Mouse (Mus musculus) fibroblast of lung, adult 2 months (primary cell): ENCODE results near the gene Rsf1.

ENCODE experiments used
- DNase-seq: peaks from one replicate; pipeline ENCODE4 v3.0.0-alpha.2; 2011; ENCODE audit warnings: low read depth

Gene Rsf1

DNA sequence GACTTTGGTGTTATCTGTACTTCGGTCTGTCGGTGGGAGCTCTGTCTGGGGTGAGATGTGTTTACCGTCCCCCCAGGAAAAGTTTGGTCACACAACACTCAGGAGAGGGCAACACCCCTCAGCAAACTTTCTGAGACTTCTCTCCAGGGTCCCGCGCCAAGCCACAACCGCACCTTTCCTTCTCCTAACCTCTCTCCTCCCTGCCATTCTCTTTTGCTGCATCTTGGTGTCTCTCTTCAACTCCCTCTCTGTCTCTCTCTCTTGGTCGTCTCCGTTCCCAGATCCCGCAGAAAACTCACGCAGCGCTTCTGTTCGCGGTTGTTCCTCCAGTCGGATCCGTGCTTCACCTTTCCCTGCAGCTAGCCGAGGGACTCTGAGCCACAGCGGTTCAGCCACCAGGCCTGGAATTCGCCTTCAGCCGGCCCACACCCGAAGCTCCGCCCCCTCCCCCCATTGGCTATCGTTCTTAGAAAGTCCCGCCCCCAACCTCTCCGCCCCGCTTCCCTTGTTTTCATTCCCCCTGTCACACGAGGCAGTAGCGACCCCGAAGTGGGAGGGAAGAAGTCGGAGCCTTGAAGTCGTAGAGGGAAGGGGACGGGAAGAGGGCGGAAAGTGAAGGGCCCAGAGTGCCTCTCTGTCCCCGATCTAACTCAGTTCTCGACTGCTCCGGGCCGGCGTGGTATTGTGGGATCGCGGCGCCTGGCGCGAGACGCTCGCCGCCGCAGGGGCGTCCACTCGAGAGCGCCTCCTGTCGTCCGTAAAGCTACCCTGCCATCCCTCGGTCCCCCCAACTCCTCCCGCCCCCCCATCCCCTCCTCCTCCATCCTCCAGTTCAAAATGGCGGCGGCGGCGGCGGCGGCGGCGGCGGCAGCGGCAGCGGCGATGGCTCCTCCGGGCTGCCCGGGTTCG is at the start of gene Rsf1, which contains the start of gene Aamdc:
Gene Rsf1 (plus strand): TSS at position 823 of the 909 bp plus-strand sequence.
Gene Aamdc (minus strand): TSS at position 431 of the 909 bp plus-strand sequence.
- DNase-seq = peak; percentile 94

DNA sequence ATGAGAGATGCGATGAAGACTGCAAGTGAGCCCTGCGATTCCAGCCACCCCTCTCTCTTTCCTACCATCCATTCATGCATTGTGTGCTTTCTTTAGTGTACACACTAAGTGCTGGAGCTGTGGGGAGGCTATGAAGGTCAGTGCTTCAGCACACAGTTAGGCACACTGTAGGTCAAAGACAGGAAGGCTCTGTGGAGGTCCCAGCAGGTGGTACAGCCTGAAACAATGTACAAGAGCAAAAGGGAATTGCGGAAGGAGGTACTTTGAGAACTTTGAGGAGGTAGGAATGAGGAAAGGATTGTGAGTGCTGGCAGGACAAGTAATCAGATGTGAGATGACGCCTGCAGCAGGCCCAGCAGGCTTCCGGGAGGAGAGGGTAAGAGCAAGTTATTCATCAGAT is 44.2 kb upstream of the Rsf1 start:
- DNase-seq = no peak

DNA sequence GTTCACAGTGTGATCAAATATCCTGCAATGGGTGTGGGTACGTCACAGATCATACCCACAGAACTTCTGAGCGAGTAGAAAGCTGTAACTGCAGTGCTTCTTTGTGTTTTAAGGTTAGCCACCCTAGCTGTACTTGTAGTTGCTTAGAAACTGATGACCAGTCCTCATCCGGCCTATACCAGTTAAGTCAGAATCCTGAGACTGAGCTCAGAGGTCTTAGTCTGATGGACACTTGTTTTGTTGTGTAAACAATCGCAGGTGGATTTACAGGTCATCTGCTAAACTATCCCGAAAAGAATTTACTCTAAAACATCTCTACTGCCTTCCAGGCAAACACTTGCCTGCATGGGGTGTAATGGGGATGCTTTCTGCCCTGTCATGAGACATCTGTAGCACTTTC is 43.1 kb upstream of the Rsf1 start:
- DNase-seq = no peak

DNA sequence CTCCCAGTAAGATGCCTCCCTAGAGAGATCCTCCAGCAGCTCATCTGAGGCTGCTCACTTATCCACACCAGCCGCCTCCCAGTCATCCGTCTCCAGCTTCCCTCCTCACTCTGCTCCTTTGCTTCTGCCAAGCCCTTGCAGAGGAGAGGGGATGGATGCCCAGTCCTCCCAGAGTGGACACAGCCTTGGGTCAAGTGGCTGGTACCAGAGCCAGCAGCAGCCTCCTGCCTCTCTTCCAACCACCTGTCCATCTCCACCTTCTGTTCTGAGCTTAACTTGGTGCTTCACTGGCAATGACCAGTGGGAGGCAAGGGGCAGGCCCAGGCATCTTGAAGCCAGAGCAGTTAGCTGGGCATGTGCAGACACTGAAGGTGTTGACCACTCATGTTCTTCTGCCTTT is 33.2 kb upstream of the Rsf1 start:
- no peak for DNase-seq

DNA sequence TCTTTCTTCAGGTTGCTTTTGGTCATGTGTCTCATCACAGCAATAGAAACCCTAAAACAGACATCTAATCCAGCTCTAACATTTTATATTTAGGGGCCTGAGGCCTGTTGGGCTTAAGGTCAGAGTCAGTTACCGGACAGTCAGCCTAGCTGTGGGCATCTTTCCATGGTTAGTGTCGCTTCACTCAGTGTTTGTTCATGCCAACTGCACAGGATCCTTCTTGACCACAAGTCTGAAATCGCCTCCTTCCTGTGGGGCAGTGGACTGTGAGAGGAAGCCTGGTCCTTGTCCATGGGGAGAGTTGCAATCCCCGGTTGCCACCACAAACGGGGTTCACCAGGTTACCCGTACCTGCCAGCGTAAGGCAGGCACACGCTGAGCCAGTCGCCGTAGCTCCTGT is 30.4 kb upstream of the Rsf1 start:
- DNase-seq = no peak

DNA sequence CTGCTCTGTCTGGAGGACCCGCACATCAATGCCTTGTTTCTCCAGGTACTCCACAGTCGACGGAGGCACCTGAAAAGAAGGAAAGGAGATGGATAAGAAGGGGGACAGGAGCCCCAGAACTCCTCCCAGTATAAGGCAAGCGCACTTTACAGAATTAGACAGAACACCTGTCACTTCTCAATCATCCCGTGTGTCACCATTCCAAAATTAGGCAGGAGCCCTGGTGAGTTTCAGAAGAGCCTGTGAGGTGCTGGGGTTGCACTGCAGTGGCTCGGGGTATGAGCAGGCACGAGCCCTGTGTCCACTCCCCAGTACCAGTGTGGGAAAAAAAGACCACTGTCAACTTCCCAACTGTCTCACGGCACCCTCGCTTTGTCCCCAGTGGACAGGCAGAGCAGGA is 29.0 kb upstream of the Rsf1 start:
- no peak for DNase-seq

DNA sequence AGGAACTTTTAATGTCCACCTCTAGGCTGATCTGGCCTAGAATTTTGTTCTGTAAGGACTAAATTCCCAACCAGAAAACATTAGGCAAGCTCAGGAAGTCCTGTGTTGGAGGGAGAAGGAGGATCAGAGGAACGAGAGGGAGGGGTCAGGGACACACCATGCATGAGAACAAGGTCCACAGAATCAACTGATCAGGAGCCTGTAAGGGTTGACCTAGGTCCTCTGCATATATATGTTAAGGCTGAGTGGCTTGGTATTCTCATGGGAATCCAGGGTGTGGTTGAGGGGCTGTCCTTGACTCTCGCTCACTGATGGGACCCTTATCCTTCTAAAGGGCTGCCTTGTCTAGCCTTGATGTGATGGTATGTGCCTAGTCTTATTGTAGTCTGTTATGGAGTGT is 16.1 kb upstream of the Rsf1 start:
- no peak for DNase-seq

DNA sequence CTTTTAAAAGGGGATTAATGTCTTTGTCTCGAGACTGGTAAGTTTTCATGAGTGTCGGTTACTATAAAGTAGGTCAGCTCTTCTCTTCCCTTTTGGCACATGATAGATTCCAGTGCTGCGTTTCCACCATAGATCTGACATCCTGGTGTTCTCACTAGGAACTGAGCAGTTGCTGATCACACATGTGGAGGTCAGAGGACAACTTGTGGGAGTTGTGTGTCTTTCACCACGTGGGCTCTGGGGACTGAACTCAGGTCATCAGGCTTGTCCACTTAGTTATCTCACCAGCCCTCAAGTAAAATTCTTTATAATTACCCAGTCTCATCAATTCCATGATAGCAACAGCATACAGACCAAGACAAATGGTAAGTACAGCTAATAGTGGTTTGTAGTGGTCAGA is 10.3 kb upstream of the Rsf1 start:
- no peak for DNase-seq

DNA sequence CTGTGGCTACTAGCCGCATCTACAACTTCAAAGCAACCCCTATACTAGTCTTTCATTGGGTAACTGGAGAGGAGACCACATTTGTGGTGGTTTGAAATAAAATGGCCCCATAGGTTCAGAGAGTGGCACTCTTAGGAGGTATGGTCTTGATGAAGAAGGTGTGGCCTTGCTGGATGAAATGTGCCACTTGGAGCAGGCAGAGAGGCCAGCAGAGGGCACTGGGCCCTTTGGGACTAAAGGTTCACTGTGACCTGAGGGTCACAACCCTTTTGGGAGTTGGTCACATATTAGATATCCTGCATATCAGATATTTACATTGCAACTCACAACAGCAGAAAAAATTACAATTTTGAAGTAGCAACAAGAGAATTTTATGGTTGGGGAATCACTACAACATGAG is 9.3 kb upstream of the Rsf1 start:
- no peak for DNase-seq

DNA sequence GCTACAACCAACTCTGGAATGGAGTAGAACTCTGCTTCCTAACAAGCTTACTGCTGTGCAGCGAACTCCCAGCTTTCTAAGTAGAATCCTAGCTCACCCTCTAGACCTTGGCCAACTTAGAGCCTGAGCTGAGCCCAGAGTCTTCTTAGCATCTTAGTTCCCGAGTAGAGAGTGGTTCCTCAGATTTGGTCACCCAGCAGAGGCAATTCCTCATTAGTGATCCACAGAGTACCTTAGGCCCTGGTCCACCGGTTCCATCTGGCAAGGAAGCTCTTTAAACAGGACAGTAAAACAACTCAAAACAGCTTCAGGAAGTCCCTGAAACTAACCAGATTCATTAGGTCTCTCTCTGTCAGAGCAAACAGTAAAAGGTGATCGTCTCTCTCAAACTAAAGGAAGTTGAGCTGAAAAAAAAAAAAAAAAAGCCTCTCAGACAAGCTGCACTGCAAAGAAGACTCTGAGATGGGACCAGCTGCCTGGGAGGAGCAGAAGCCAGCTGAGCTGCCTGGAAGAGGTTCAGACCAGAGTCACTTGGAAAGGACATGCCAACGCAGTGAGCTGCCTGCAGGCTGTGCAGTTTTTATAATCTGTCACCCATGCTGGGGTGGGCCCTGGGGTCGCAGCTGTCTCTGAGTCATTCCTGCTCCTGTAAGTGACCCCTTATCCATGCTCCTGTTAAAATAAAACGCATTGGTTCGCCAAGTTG is 1.2 kb upstream of the Rsf1 start:
- DNase-seq = peak; percentile 5

DNA sequence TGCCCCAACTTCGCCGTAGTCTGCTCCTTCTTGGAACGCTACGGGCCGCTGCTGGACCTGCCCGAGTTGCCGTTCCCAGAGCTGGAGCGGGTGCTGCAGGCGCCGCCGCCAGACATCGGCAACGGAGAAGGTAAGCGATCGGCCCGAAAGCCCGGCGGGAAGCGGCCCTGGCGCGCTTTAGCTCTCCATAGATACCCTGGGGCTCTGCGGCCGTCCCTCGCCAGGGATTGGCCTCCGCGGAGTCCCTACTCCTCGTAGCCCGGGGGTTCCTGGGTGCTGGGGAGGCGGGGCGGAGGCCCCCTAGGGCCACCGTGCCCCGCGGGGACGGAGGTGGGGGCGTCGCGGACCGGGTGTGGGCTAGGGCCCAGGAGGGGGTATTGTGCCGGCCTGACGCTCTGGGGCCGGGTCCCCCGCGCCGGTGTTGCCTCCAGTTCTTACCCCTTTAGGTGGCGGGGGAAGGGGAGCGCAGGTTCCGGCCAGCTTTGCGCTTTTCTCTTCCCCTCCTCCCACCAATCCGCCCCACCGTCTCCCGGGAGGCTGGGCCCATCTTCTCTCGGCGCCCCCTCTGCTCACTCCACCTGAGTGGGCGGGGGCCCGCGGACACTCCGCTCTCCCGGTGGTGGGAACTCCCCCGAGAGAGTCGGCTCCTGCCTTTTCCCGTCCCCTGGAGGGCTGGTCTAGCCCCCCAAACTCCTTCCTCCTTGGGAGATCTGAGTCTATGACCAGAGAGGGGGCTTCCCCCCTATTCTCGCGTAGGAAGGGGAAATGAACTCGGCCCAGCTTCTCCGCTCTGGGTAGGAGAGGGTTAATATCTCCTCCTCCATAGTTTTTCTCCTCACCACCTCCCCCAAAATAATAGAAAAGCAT is 520 bp downstream of the Rsf1 start:
- no peak for DNase-seq

DNA sequence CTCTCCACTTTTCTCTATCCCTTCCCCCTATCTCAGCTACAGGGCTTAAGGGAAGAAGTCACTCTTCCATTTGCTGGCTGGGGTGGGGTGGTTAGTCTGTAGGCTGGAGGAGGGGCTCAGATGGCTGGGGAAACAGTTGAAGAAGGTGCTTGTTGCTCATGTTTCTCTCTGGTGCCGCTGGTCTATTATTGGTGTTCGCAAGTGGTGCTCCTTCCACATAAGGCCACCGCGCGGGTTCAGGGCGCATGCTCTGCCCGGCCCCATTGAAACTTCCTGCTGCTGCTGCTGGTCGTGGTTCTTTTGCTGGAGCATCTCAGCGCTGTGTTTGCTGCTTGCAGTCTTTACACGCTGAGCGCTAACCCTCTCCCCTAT is 1.1 kb downstream of the Rsf1 start:
- DNase-seq = peak; percentile 67

DNA sequence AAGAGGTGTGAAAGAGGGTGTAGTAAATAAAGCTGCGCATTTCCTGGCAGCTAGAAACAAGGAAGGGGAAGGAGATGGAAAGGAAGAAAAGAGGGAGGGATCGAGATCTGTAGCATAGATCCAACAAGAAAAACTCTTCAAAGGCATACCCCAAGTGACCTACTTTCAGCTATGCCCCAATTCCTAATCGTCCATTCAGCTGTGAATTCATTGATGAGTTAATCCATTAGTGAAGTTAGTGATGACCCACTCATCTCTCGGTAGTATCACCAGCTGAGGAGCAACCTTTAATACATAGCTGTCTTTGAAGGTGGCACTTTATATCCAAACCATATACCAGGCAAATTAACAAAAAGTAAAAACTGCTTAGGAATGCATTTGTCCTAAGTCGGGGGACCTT is 8.8 kb downstream of the Rsf1 start:
- no peak for DNase-seq

DNA sequence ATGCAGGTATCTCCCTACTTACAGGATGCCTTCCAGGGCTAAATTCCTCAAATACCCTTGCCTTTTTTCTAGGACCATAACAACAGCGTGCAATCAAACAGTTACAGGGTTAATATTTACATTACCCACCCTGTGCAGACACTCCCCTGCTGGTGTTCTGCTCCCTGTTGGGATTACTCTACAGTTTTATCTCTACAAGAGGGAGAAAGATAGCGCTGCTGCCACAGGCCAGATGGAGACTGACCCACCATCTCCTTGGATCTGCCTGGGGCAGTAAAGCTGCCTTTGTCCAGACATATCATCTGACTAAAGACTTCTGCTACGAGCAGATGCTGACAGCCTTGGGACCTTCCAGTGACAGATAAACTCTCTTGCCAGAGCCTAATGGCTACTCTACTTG is 10.8 kb downstream of the Rsf1 start:
- no peak for DNase-seq

DNA sequence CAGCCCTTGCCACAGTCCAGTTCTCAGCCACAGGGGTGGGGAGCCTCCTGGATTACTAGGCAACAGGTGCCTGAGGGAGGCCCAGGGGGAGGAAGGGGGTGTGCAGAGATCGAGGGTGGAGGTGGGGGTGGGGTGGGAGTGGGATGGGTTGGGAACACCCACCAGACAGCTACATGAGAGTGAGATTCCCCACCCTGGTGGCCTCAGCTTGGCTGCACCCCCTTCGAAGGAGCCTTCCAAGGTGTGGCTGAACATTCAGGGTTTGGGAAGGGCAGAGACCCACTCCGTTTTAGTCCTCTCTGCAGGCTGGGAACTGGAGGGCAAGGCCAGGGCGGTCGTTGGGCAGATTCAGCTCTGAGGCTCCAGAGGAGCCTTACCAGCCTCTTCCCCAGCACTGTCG is 11.6 kb downstream of the Rsf1 start:
- DNase-seq = no peak

DNA sequence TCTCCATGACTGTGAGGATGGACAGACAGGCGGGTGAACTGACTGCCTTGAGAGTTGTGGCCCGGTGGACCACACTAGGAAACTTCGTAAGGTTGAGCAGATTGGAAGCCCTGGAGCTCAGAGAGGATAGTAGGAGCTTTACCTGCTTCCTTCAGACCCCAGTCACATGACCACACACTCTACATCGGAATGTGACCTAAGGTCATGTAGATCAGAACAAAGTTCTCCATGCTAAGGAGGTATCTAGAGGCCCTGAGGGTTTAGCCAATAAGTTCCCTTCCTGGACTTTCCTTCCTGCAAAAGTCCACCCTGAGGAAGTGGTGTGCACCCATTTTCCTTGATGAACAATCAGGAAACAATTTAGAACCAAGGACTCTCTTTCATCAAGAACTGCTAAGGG is 12.7 kb downstream of the Rsf1 start:
- DNase-seq = no peak

DNA sequence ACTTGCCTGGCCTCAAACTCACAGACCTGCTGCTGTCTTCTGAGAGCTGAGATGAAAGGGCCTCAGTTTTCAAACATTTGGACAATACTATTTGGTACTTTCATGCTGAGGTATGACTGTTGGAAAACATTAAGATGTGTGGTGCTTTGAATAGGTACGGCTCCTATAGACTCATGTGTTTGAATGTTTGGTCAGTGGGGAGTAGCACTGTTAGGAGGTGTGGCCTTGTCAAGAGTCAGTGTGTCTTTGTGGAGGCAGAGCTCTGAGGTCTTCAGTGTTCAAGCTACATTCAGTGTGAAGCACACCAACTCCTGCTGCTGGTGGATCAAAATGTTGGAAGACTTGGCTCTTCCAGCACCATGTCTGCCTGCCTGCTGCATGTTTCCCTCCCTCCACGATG is 13.8 kb downstream of the Rsf1 start:
- DNase-seq = no peak

DNA sequence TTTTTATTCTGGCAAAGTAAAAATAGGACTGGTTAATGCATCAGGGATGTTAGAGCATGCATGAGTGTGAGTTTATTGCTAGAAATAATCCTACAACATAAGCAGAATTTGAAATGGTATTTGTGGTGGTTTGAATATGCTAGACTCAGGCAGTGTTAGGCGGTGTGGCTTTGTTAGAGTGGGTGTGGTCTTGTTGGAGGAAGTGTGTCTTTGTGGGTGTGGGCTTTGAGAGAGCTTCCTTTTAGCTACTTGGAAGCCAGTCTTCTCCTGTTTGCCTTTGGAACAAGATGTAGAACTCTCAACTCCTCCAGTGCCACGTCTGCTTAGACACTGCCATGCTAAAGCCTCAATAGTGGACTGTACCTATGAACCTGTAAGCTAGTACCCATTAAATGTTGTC is 18.9 kb downstream of the Rsf1 start:
- DNase-seq = no peak

DNA sequence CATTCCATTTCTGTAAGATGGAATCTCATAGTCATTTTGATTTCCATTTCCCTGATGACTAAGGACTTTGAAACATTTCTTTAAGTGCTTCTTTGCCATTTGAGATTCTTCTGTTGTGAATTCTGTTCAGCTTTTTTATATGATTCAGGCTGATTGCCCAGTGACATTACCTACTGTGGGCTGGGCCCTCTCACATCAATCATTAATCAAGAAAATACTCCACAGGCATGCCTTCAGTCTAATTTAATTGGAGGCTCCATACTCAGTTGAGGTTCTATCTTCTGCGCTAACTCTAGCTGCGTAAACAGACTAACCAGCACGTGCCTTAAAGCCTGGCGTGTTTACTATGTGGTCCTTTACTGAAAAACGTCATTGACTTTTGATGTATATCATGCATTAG is 41.7 kb downstream of the Rsf1 start:
- no peak for DNase-seq

DNA sequence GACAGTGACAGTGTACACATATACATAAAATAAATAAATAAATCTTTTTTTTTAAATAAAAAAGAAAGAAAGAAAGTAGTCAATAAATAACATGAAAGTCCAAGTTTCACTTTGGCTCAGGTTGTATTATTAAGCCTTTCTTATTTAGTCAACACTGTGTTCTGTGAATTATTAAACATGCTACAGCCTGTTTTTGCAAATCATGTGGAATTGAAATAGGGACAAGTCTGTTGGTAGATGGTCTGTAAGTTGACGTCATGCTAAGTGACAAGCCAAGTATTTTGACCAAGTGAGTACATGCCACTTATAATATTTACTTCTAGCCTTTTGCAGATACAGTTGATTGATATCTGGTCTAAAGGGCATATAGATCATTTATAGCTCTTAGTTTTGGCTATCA is 43.0 kb downstream of the Rsf1 start:
- DNase-seq = no peak

DNA sequence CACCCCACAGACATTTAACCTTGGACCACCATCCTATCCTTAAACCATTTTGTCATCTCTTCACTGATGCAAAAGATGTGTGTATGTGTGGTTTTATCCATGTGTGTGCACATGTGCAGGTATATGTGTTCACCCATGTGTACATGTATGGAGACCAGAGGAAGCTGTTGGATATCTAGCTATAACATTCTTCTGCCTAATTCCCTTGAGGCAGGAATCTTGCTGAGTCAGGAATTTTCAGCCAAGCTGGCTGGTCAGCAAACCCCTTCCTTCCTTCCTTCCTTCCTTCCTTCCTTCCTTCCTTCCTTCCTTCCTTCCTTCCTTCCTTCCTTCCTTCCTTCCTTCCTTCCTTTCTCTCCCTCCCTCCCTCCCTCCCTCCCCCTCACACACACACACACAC is 43.7 kb downstream of the Rsf1 start:
- DNase-seq = no peak

DNA sequence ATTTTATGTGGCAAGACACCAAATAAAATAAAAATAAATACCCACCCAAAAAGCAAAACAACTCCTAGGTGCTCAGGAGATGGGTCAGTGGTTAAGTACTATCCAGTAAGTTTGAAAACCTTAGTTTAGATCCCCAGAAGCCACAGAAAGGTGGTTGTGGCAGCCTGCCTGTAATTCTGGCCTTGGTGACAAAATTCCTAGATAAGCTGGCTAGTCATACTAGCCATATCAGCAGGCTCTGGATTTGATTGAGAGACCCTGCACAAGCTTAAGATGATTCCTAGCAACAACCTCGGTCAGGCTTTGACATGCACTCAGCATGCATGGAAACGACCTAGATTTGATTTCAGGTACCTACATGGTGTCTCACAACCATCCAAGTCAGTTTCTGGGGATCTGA is 49.7 kb downstream of the Rsf1 start:
- no peak for DNase-seq

DNA sequence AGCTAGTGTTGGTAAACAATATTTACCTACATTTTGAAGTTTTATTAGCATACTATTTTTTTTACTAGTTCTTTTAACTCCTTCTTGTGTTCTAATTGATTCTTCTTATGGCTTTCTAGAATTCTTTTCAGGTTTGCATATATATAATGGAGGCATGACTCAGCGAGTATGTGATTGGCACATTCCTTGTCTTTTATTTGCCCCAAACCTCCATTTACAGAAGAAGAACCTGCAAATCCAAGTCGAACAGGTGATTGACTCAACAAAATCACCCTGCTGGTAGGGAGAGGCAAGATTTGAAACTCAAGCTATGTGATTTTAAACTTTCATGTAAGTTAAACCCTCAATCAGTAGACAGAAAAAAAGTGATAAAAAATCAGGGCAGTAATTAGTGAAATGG is 51.6 kb downstream of the Rsf1 start:
- no peak for DNase-seq
